Mouse (Mus musculus) lung, embryonic 16.5 days (tissue): ENCODE results near the gene Itgb4. TPM values are rescaled to one million over a fixed set of nuclear protein-coding genes. Genes with fewer than 3 reads are reported as not detected.

ENCODE experiments used
- ATAC-seq: fragments of 200-750 bp; cut with Nextera tagmentation; 2 replicates; pipeline ENCODE4 v1.8.0; 2017; ENCODE audit warnings: low read depth, mild to moderate bottlenecking, moderate library complexity
- H3K27ac ChIP-seq: fragments of 300-500 bp; sonication (generic); 2 replicates; pipeline ENCODE4 v1.5.1; 2014; ENCODE audit warnings: mild to moderate bottlenecking, control low read depth, low read length
- H3K27me3 ChIP-seq: fragments of 300-500 bp; sonication (generic); 2 replicates; pipeline ENCODE4 v1.6.1; 2014; ENCODE audit warnings: low read depth, low read length, mixed read lengths; ENCODE audit not compliant: control insufficient read depth, insufficient read depth
- H3K36me3 ChIP-seq: fragments of 300-500 bp; sonication (generic); 2 replicates; pipeline ENCODE4 v1.6.1; 2014; ENCODE audit warnings: low read length; ENCODE audit not compliant: control insufficient read depth, insufficient read depth
- H3K4me1 ChIP-seq: fragments of 300-500 bp; sonication (generic); replicated peaks from 2 replicates; pipeline ENCODE4 v1.6.1; 2014; ENCODE audit warnings: low read length, mixed read lengths; ENCODE audit not compliant: control insufficient read depth, insufficient read depth
- H3K4me2 ChIP-seq: fragments of 300-500 bp; sonication (generic); 2 replicates; pipeline ENCODE4 v1.6.1; 2014; ENCODE audit warnings: low read depth, low read length, control low read depth
- H3K4me3 ChIP-seq: fragments of 300-500 bp; sonication (generic); 2 replicates; pipeline ENCODE4 v1.5.1; 2014; ENCODE audit warnings: mild to moderate bottlenecking, low read length, control low read depth
- H3K9ac ChIP-seq: fragments of 300-500 bp; sonication (generic); 2 replicates; pipeline ENCODE4 v1.6.1; 2014; ENCODE audit warnings: low read length, control low read depth
- H3K9me3 ChIP-seq: fragments of 300-500 bp; sonication (generic); 2 replicates; pipeline ENCODE4 v1.6.1; 2016; ENCODE audit warnings: low read length; ENCODE audit not compliant: control insufficient read depth
- WGBS: fragments of 180-500 bp; shearing (Covaris S2); extraction: QIAGEN DNeasy Blood & Tissue Kit; methylation state at CpG from one replicate; pipeline ENCODE4 v1.1.7; 2014; 5-methylcytosine and 5-hydroxymethylcytosine counted together
- polyA plus RNA-seq: library from polyadenylated mRNA; unstranded; fragments of >200 nt; fragmentation: Nextera tagmentation; extraction: Ambion mirVana; gene quantifications from 2 replicates; pipeline ENCODE4 v1.2.1, GENCODE M21; 2015

The Itgb4 gene
- 3.4 and 3.8 TPM in 2 replicates for polyA plus RNA-seq

DNA sequence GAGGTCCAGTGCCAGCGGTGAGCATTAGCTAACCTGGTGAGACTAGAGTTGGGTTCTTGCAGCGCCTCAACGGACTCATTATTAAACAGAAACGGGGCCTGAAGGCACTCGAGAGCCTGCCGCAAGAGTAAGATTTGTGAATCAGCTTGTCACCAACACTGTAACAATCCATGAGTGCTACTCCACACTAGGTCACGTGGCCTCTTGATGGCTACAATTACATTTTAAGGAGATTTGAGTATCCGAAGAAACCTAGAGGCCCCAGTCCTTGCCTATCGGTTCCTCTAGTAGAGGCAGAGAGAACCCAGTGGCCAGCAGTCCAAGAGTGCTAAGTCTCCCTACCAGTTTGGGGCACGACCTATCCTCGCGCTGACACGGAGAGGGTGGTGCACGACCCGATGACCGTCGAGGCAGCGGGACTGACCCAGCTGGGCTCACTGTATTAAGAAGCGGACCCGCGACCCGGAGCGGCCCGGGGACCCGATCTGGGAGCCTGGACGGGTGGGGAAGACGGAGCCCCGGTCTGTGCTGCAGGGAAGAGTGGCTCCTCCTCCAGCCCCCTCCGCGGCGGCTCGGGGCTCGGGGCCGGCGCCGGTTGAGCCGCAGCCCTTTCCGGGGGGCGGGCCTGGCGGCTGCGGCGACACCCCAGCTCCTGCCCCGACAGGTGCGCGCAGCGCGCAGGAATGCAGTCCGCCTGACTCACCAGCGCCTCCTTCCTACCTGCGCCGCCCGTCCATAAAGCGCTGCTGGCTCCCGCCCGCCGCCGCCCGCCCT, at the start of gene Itgb4:
Gene Itgb4, plus strand, starts transcription at position 401 of the 774 bp plus-strand sequence.
- ATAC-seq = peak; percentile 83
- no peaks in the 10 kb centered on the region for H3K9me3 ChIP-seq
- H3K4me1 ChIP-seq = peaks cover 17% of the 10 kb centered on the region
- H3K27ac ChIP-seq = no peak within 1 kb of the TSS
- H3K9ac ChIP-seq = peak within 1 kb of the TSS; percentile 58
- no peaks in the 10 kb centered on the region for H3K36me3 ChIP-seq
- peaks cover 46% of the 10 kb centered on the region for H3K27me3 ChIP-seq
- peak within 1 kb of the TSS; percentile 51 for H3K4me3 ChIP-seq
- H3K4me2 ChIP-seq = peak within 1 kb of the TSS; percentile 70
- 7% methylated on average over 48 of the region's 58 CpGs for WGBS

DNA sequence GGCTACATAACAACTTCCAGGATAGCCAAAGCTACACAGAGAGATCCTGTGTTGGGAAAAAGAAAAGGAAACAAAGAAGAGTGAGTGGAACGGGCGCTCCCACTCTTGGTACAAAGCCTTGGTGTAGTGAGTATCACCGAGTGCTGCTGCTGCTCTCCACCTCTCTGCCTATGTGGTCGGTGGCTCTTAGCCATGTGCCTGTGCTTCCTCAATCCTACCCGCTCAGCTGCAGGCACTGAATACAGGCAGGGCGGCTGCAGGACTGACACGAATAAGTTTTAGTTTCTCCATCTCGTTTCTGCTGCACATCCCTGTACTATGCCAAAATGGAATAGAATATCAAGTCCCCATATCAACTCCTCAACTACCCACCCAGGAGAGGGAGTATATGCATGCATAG, 45.5 kb upstream of the Itgb4 start:
- 85% methylated on average over 8 of the region's 8 CpGs for WGBS
- no peak overlapping the region for H3K4me2 ChIP-seq
- H3K9ac ChIP-seq = no peak overlapping the region
- ATAC-seq = no peak
- no peak overlapping the region for H3K27ac ChIP-seq
- no peaks in the 10 kb centered on the region for H3K36me3 ChIP-seq
- H3K4me1 ChIP-seq = peaks cover 7% of the 10 kb centered on the region
- no peak overlapping the region for H3K4me3 ChIP-seq
- no peaks in the 10 kb centered on the region for H3K27me3 ChIP-seq
- H3K9me3 ChIP-seq = no peaks in the 10 kb centered on the region

DNA sequence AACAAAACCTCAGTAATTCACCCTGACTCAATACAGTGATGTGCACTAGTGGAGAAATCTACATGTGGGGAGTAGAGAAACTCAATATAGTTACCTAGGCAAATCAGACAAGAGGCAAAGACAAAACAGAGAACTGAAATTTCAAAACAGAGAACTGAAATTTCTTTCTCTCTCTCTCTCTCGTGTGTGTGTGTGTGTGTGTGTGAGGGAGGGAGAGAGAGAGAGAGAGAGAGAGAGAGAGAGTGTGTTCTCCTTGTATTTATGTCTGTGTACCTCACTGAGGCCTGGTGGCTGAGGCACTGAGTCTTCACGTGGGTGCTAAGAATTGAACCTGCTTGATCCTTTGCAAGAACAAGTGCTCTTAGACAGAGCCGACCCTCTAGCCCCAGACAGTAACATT, 44.7 kb upstream of the Itgb4 start:
- WGBS = 78% methylated on average over 2 of the region's 3 CpGs
- no peak for ATAC-seq
- Histone ChIP-seq H3K4me3 (no peak overlapping the region), H3K9me3 (no peaks in the 10 kb centered on the region), H3K4me1 (peaks cover 14% of the 10 kb centered on the region), H3K9ac (no peak overlapping the region), H3K4me2 (no peak overlapping the region), H3K36me3 (no peaks in the 10 kb centered on the region), H3K27me3 (no peaks in the 10 kb centered on the region), H3K27ac (no peak overlapping the region)

DNA sequence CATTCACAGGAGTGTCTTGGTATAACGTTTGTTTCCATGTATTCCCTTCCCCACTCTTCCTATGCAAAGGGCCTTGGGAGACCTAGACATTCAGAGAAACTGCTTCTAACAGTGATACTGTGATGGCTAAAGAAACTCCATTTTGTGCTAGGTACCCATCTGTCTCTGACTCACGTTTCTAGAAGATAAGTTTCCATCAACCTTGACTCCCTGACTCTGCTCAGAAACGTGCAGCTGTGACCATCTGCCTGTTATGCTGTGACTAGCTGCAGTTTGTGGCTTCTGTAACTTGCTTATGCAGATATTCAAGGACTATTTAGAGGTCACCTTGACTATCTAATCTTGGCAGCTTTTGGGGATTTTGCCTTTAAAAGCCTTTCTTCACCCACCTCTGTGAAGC, 43.3 kb upstream of the Itgb4 start:
- Histone ChIP-seq H3K9me3 (no peaks in the 10 kb centered on the region), H3K9ac (no peak overlapping the region), H3K4me1 (peaks cover 14% of the 10 kb centered on the region), H3K27ac (no peak overlapping the region), H3K4me3 (no peak overlapping the region), H3K36me3 (no peaks in the 10 kb centered on the region; the same call in 1 of the 2 replicates), H3K27me3 (no peaks in the 10 kb centered on the region), H3K4me2 (no peak overlapping the region)
- ATAC-seq = no peak
- WGBS = 64% methylated on average over 3 of the region's 3 CpGs

DNA sequence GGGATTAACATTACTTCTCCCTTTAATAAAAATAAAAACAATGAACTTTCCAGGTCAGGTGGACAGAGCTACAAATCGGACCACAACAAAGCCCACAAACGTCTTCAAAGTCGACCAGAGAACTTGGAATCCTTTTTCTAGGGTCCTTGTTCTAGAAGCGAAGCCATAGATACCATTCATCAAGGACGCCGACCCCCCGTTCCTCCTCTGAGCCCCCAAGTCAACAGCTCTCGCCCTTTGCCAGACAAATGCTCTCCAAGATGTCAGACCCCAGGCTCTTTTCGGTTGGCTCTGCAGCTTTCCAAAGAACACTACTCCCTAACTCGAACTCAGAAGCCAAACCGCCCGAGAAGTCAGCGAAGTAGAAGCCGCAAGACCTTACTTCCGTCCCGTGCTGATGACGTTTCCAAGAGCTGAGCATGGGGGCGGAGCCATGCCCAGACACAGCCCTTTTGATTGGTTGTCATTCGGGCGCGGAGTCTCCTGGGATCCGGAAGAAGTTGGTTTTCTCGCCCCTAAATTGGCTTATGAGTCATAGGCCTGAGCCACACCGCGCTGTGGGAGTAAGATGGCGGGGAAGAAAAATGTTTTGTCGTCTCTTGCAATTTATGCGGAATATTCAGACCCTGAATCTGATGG, 41.3 kb upstream of the Itgb4 start, which contains the start of the genes Sap30bp and Recql5:
Gene Sap30bp, plus strand, starts transcription at position 175 of the 639 bp plus-strand sequence.
Gene Recql5, minus strand, starts transcription at position 370 of the 639 bp plus-strand sequence.
- H3K4me2 ChIP-seq = peak within 1 kb of the TSS; percentile 91
- H3K27ac ChIP-seq = no peak within 1 kb of the TSS
- H3K4me1 ChIP-seq = peaks cover 14% of the 10 kb centered on the region
- peak within 1 kb of the TSS; percentile 74 for H3K4me3 ChIP-seq
- peaks cover 7% of the 10 kb centered on the region; the same call in 1 of the 2 replicates for H3K36me3 ChIP-seq
- H3K9ac ChIP-seq = peak within 1 kb of the TSS; percentile 77
- WGBS = under 1% methylated on average over 28 of the region's 28 CpGs
- H3K9me3 ChIP-seq = no peaks in the 10 kb centered on the region
- H3K27me3 ChIP-seq = no peaks in the 10 kb centered on the region
- peak; percentile 100 for ATAC-seq

DNA sequence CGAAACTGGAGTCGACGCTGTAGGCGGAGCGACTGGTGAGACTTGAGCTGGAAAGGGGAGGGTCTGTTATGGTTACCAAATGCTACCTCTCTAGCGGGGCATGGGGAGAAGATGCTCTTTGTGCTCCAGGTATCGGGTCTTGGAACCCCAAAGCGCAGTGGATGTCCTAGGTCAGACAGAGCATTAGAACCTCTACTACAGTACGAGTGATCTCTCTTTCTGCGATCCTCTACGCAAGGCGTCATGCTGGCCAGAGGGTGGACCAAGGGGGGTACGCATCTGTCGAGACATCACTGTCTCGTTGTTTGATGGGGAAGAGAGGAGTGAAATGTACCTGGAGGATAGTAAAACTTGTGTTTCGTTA, 40.8 kb upstream of the Itgb4 start:
- H3K27me3 ChIP-seq = no peaks in the 10 kb centered on the region
- no peak overlapping the region for H3K27ac ChIP-seq
- peaks cover 10% of the 10 kb centered on the region; the same call in 1 of the 2 replicates for H3K36me3 ChIP-seq
- peak overlapping the region; percentile 91 for H3K4me2 ChIP-seq
- peak overlapping the region; percentile 74 for H3K4me3 ChIP-seq
- no peaks in the 10 kb centered on the region for H3K9me3 ChIP-seq
- WGBS = under 1% methylated on average over 16 of the region's 16 CpGs
- H3K9ac ChIP-seq = peak overlapping the region; percentile 77
- peak; percentile 30 for ATAC-seq
- H3K4me1 ChIP-seq = peaks cover 14% of the 10 kb centered on the region

DNA sequence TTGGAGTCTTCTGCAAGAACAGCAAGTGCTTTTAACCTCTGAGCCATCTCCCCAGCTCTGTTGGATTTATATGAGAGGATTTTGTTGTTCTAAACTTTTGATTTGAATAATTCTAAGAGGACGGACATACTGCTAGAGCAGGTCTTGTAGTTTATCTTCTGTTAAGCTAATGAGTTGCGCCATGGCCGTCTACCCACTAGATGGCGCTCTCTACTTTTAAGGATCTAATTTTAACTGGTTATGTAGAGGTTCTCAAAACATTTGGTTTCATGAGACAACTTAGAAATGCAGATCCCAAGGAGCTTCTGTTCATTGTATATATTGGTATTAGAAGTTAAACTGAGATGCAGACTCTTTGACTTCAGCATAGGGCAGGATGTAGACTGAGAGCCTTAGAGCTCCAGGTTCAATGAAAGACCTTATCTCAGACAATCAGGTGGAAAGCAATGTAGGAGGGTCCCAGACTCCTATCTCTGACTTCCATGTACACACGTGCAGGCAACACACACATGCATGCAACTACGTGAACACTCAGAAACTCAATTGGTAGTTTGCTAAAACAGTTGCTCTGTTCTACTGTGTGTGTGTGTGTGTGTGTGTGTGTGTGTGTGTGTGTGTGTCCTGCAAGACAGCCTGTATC, 34.7 kb upstream of the Itgb4 start:
- H3K27ac ChIP-seq = no peak overlapping the region
- no peak overlapping the region for H3K4me2 ChIP-seq
- no peaks in the 10 kb centered on the region for H3K9me3 ChIP-seq
- H3K4me3 ChIP-seq = no peak overlapping the region
- ATAC-seq = peak; percentile 41; the same call in 1 of the 2 replicates
- no peaks in the 10 kb centered on the region for H3K27me3 ChIP-seq
- H3K9ac ChIP-seq = no peak overlapping the region
- H3K36me3 ChIP-seq = peaks cover 24% of the 10 kb centered on the region
- 31% methylated on average over 6 of the region's 6 CpGs for WGBS
- H3K4me1 ChIP-seq = no peaks in the 10 kb centered on the region

DNA sequence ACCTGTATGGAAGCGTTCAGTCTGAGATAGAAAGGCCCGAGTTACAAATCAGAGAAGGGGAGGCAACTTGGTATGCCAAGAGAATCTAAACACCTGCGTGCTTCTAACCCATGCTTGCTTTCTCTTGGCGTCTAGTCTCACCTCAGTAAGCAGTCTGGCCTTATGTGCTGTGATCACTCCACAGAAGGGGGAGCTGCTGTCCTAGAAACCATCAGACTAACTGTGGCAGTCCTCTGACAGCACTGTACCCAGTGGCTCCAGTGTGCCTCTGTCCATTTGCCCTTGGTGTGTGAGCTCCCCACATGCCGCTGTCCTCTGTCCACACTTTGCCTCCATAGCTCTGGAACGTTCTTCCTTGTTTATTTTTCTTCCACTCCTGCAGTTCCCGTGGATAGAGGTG, 32.5 kb upstream of the Itgb4 start:
- Histone ChIP-seq H3K36me3 (peaks cover 24% of the 10 kb centered on the region), H3K27me3 (no peaks in the 10 kb centered on the region), H3K9me3 (no peaks in the 10 kb centered on the region), H3K4me2 (no peak overlapping the region), H3K4me1 (no peaks in the 10 kb centered on the region), H3K9ac (no peak overlapping the region), H3K27ac (no peak overlapping the region), H3K4me3 (no peak overlapping the region)
- no peak for ATAC-seq
- WGBS = 71% methylated on average over 7 of the region's 7 CpGs

DNA sequence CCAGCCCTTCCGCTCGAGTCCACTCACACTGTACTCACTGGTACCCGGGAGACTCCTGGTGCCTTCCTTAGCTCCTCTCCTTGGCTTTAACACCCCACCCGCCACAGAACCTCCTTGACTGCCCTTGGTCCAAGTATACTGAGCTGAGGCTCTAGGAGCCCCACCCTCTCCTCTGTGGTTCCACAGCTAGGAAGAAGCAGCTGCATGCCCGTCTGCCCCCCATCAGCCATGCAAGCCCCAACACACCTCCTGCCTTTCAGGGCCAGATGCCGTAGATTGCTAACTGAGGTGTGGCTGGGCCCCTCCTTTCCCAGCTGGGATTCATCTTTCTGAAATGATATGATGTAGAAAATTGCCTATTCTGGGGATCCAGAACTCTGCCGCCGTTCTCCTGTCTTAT, 29.3 kb upstream of the Itgb4 start:
- Histone ChIP-seq H3K4me3 (no peak overlapping the region), H3K9ac (no peak overlapping the region), H3K27ac (no peak overlapping the region), H3K4me1 (no peaks in the 10 kb centered on the region), H3K9me3 (no peaks in the 10 kb centered on the region), H3K4me2 (no peak overlapping the region), H3K27me3 (no peaks in the 10 kb centered on the region), H3K36me3 (peaks cover 12% of the 10 kb centered on the region)
- whole genome bisulfite sequencing = 88% methylated on average over 7 of the region's 8 CpGs
- no peak for ATAC-seq
